Mouse (Mus musculus): ENCODE measurements around the gene Morn5. TPM values are rescaled to one million over a fixed set of nuclear protein-coding genes. Genes with fewer than 3 reads are reported as not detected.

The Morn5 gene
- polyA plus RNA-seq, 1 experiment from 2014 or later: not detected

DNA sequence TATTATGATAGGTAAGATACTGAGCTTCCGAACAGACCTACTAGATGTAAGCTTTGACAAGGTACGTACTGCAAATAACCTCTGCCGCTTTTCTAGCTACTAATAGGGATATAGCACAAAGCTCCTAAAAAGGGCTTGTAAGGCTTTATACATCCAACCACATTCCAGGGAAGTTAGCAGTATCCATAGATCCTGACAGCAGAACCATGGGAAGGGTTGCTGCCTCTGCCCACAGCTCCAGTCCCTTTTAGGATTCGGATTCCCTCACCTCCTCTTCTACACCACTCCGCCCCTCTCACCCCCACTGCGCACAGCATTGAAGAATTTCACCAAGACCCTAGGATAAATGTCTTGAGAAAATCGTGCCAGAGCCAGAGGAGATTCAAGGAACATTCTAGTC is 44.0 kb downstream of the Morn5 start:
- WGBS (ENCODE audit: insufficient replicate concordance): 30% methylated on average over 7 of the region's 7 CpGs

DNA sequence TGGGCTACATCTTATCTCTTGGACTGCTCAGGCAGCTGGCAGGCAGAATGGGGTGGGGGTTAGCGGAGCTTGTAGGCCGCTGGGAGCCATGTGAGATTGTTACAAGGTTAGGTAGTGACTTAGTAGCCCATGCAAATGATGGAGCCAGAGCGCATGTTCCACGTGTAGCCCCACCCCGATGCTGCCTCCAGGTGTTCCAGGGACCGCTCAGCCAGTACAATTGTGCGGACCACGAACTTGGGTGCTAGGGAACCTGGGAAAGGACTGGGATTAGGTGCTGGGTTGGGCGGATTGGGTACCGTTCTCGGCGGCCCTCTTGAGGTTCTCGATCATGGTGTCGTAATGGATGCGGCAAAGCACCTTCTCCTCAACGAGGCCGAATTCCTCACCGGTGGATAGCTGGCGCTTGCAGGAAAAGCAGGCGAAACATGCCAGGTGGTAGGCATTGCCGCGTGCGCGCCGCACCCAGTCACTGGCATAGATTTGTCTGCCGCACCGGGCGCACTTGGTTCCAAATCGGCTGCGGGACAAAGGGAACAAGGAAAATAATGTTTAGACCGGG is 44.7 kb downstream of the Morn5 start:
- no peak overlapping the region for H3K4me3 ChIP-seq (replicated peaks)
- H3K9me3 ChIP-seq (replicated peaks): no peaks in the 10 kb centered on the region
- no peak overlapping the region for H3K4me2 ChIP-seq
- H3K27ac ChIP-seq (replicated peaks): no peak overlapping the region
- no peaks in the 10 kb centered on the region for H3K36me3 ChIP-seq (replicated peaks)
- H3K9ac ChIP-seq: no peak overlapping the region
- peaks cover 100% of the 10 kb centered on the region for H3K27me3 ChIP-seq
- peaks cover 15% of the 10 kb centered on the region for H3K4me1 ChIP-seq (replicated peaks)
- WGBS (ENCODE audit: insufficient replicate concordance): 8% methylated on average over 31 of the region's 31 CpGs
- ATAC-seq (ENCODE audit: insufficient read depth): no peak

More for the DNA sequence above, 44.0 kb downstream of the Morn5 start:
- no peak overlapping the region for H3K4me2 ChIP-seq
- no peak overlapping the region for H3K27ac ChIP-seq (replicated peaks)
- H3K9me3 ChIP-seq (replicated peaks): no peaks in the 10 kb centered on the region
- no peak overlapping the region for H3K4me3 ChIP-seq (replicated peaks)
- no peak overlapping the region for H3K9ac ChIP-seq
- ATAC-seq (ENCODE audit: insufficient read depth): no peak
- peaks cover 15% of the 10 kb centered on the region for H3K4me1 ChIP-seq (replicated peaks)
- peaks cover 99% of the 10 kb centered on the region for H3K27me3 ChIP-seq
- no peaks in the 10 kb centered on the region for H3K36me3 ChIP-seq (replicated peaks)

- no peak overlapping the region for H3K4me3 ChIP-seq (replicated peaks)
- H3K27me3 ChIP-seq: peaks cover 100% of the 10 kb centered on the region
- H3K4me2 ChIP-seq: no peak overlapping the region
- H3K36me3 ChIP-seq (replicated peaks): no peaks in the 10 kb centered on the region
- H3K27ac ChIP-seq (replicated peaks): no peak overlapping the region
- no peak overlapping the region for H3K9ac ChIP-seq
- H3K9me3 ChIP-seq (replicated peaks): no peaks in the 10 kb centered on the region
- 7% methylated on average over 18 of the region's 18 CpGs for WGBS (ENCODE audit: insufficient replicate concordance)
- H3K4me1 ChIP-seq (replicated peaks): no peaks in the 10 kb centered on the region
- ATAC-seq (ENCODE audit: insufficient read depth): no peak
These were observed 48.0 kb downstream of the Morn5 start for GRCm38 (mm10) chr2:36097129-36097815.

DNA sequence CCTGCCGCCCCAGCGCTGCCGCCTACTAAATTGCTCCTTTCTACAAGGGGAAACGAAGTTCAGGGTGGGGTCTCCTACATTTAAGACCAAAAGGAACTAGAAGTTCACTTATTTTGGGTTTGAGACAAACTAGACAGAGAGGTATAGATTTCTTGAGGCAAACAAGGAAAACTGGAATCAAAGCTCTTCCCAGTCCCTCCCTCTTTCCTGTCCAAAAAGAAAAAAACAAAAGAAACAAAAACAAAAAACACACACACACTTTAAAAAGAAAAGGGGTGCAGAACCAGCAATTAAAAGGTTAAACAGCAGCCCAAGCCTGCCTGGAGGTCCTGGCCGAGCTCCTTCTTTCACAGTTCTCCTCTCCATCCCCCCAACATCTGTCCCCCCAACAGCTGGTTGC is 48.8 kb downstream of the Morn5 start:
- H3K36me3 ChIP-seq (replicated peaks): no peaks in the 10 kb centered on the region
- H3K9me3 ChIP-seq (replicated peaks): no peaks in the 10 kb centered on the region
- peaks cover 5% of the 10 kb centered on the region; the same call in 1 of the 2 replicates for H3K4me1 ChIP-seq (replicated peaks)
- H3K27me3 ChIP-seq: peaks cover 100% of the 10 kb centered on the region
- no peak overlapping the region for H3K4me3 ChIP-seq (replicated peaks)
- H3K9ac ChIP-seq: no peak overlapping the region
- no peak overlapping the region for H3K4me2 ChIP-seq
- WGBS (ENCODE audit: insufficient replicate concordance): 11% methylated on average over 5 of the region's 5 CpGs
- H3K27ac ChIP-seq (replicated peaks): no peak overlapping the region
- ATAC-seq (ENCODE audit: insufficient read depth): no peak

- Histone ChIP-seq H3K4me1 (replicated peaks) (peaks cover 16% of the 10 kb centered on the region), H3K9me3 (replicated peaks) (no peaks in the 10 kb centered on the region), H3K27me3 (peaks cover 100% of the 10 kb centered on the region), H3K4me3 (replicated peaks) (no peak overlapping the region), H3K9ac (no peak overlapping the region), H3K36me3 (replicated peaks) (no peaks in the 10 kb centered on the region), H3K4me2 (no peak overlapping the region), H3K27ac (replicated peaks) (no peak overlapping the region)
- ATAC-seq (ENCODE audit: insufficient read depth): no peak
- 22% methylated on average over 6 of the region's 6 CpGs for WGBS (ENCODE audit: insufficient replicate concordance)
These were observed 50.5 kb downstream of the Morn5 start for GRCm38 (mm10) chr2:36099739-36100138.

- WGBS (ENCODE audit: insufficient replicate concordance): 7% methylated on average over 28 of the region's 28 CpGs
- no peak overlapping the region for H3K4me2 ChIP-seq
- no peak for ATAC-seq (ENCODE audit: insufficient read depth)
These were observed 52.8 kb downstream of the Morn5 start for GRCm38 (mm10) chr2:36101866-36102558.

DNA sequence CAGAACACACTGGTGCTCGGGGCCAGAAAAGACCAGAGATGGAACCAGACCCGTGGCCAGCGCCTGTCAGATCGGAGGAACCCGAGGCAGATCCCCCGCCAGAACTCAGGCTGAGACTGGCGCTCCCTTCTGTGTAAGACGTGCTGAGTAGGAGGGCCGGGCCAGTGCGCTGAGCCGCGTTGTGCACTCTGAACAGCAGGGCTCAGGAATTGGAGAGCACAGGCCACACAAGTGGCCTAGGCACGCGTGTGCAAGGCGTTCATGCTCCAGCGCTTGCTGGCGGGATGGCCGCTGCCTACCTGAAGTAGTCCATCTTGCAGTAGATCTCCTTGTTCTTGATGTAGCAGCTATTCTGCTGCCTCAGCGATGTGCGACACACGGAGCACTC is 53.3 kb downstream of the Morn5 start:
- peaks cover 22% of the 10 kb centered on the region for H3K4me1 ChIP-seq (replicated peaks)
- H3K4me2 ChIP-seq: peak overlapping the region; percentile 33; the same call in 1 of the 2 replicates
- H3K27me3 ChIP-seq: peaks cover 100% of the 10 kb centered on the region
- no peaks in the 10 kb centered on the region for H3K36me3 ChIP-seq (replicated peaks)
- no peak for ATAC-seq (ENCODE audit: insufficient read depth)
- no peak overlapping the region for H3K9ac ChIP-seq
- 3% methylated on average over 21 of the region's 21 CpGs for WGBS (ENCODE audit: insufficient replicate concordance)
- H3K9me3 ChIP-seq (replicated peaks): no peaks in the 10 kb centered on the region
- no peak overlapping the region for H3K4me3 ChIP-seq (replicated peaks)
- H3K27ac ChIP-seq (replicated peaks): no peak overlapping the region

More at GRCm38 (mm10) chr2:36101866-36102558, 52.8 kb downstream of the Morn5 start:
- peaks cover 22% of the 10 kb centered on the region for H3K4me1 ChIP-seq (replicated peaks)
- H3K36me3 ChIP-seq (replicated peaks): no peaks in the 10 kb centered on the region
- no peak overlapping the region for H3K27ac ChIP-seq (replicated peaks)
- H3K9ac ChIP-seq: no peak overlapping the region
- H3K9me3 ChIP-seq (replicated peaks): no peaks in the 10 kb centered on the region
- no peak overlapping the region for H3K4me3 ChIP-seq (replicated peaks)
- peaks cover 100% of the 10 kb centered on the region for H3K27me3 ChIP-seq

DNA sequence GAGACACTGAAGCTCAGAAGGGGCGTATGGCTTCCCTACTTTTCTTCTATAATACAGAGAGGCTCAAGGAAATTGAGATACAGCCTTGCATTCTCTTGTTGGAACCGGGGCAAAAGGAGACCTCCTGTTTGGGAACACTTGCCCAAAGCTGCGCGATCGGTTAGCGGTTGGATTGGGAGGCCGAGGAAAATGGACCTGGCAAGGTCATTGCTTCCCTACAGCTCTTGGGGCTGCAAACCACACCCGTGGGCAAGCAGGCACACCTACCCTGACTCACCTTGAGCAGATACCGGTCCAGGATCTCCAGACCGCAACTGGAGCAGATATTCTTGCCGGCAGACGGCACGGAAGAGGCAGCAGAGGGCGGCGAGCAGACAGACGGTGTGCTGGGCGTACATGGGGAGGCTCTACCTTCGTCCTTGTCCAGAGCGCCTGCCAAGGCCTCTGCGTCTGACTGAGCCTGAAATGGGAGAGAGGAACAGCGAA is 53.9 kb downstream of the Morn5 start:
- Histone ChIP-seq H3K9me3 (replicated peaks) (no peaks in the 10 kb centered on the region), H3K27me3 (peaks cover 100% of the 10 kb centered on the region), H3K36me3 (replicated peaks) (no peaks in the 10 kb centered on the region), H3K4me2 (peak overlapping the region; percentile 41; the same call in 1 of the 2 replicates), H3K4me1 (replicated peaks) (peaks cover 22% of the 10 kb centered on the region), H3K27ac (replicated peaks) (no peak overlapping the region), H3K9ac (no peak overlapping the region), H3K4me3 (replicated peaks) (no peak overlapping the region)
- WGBS (ENCODE audit: insufficient replicate concordance): 4% methylated on average over 21 of the region's 21 CpGs
- no peak for ATAC-seq (ENCODE audit: insufficient read depth)

DNA sequence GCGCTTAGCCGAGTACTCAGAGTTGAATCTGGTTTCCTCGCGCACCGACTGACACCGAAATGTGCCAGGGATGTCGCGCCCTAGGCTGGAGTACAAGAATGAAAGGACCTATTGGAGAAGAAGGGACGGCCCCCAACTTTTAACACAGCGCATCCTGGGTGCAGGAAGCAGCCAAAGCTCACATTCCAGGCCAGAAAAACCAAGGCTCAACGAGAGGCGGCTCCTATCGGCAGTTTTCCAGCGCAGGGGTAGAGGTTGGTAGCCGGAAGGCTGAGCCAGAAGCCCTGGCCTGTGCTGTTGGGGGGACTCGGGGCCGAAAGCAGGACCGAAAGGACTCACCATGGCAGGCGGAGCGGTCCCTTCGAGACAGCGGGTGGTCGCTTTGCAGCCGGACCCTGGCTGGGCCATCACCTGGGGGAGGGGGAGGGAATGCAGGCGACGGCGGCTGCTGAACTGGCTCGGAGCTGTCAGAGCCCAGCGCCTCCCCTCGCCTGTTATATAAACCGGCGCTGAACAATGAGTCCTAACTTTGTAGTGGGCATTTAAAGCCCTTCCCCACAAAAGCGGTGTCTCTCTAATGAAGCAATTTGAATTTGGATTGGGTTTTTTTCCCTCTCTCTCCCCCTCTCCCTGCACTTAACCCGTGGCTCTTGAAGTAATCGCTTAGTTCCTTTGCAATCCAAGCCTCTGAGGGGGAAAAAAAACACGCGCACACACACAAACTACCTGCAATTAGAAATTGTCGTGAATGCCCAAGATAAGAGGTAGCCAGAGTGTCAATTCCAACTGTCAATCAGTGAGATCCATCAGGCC is 54.5 kb downstream of the Morn5 start:
- Histone ChIP-seq H3K4me3 (replicated peaks) (peak overlapping the region; percentile 35), H3K9me3 (replicated peaks) (no peaks in the 10 kb centered on the region), H3K36me3 (replicated peaks) (no peaks in the 10 kb centered on the region), H3K4me1 (replicated peaks) (peaks cover 22% of the 10 kb centered on the region), H3K27ac (replicated peaks) (no peak overlapping the region), H3K27me3 (peaks cover 100% of the 10 kb centered on the region), H3K4me2 (peak overlapping the region; percentile 41), H3K9ac (no peak overlapping the region)
- under 1% methylated on average over 38 of the region's 38 CpGs for WGBS (ENCODE audit: insufficient replicate concordance)
- ATAC-seq (ENCODE audit: insufficient read depth): no peak

- H3K4me3 ChIP-seq (replicated peaks): peak overlapping the region; percentile 35
- no peaks in the 10 kb centered on the region for H3K9me3 ChIP-seq (replicated peaks)
- no peak overlapping the region for H3K9ac ChIP-seq
- peaks cover 22% of the 10 kb centered on the region for H3K4me1 ChIP-seq (replicated peaks)
- no peak for ATAC-seq (ENCODE audit: insufficient read depth)
- H3K27me3 ChIP-seq: peaks cover 99% of the 10 kb centered on the region
- 1% methylated on average over 32 of the region's 32 CpGs for WGBS (ENCODE audit: insufficient replicate concordance)
- no peaks in the 10 kb centered on the region for H3K36me3 ChIP-seq (replicated peaks)
- peak overlapping the region; percentile 51 for H3K4me2 ChIP-seq
- H3K27ac ChIP-seq (replicated peaks): no peak overlapping the region
These were observed 55.2 kb downstream of the Morn5 start for GRCm38 (mm10) chr2:36104436-36104955.
